Mouse (Mus musculus) spleen, adult 2 months (tissue): ENCODE results near the gene Hsdl2.

Experiments
- CTCF ChIP-seq: fragments of 200-500 bp; IDR thresholded peaks from 2 replicates; pipeline ENCODE4 v1.5.1; 2011; ENCODE audit warnings: mild to moderate bottlenecking, inconsistent platforms; ENCODE audit not compliant: insufficient read depth, insufficient read length, insufficient replicate concordance; ENCODE audit errors: extremely low read depth
- POLR2A ChIP-seq: fragments of 200-500 bp; IDR thresholded peaks from 2 replicates; pipeline ENCODE4 v1.6.1; 2011; ENCODE audit warnings: low read depth, low read length, inconsistent platforms

DNA sequence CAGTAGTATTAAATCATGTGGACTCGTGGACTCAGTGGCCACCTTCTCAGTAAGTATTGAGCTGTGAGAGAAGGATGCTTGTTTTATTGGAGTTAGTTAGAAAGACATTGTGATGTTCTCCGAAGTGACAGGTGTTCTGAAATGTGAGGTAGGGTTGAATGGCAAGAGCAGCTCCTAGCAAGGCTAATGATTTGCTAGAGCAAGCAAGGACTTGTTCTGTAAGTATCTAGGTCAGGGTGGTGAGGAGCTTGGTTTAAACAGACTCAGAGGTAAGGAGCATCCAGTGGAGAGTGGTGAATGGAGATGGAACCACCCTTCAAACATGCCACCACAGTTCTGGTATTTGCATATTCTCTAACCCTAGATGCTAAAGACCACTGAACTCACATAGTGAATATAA is 61.3 kb downstream of the Hsdl2 start:
- no peak for TF ChIP-seq POLR2A
- TF ChIP-seq CTCF, result no peak
